Mouse (Mus musculus) neural tube, embryonic 14.5 days (tissue): ENCODE measurements around the gene Slc6a6. TPM values are rescaled to one million over a fixed set of nuclear protein-coding genes. Genes with fewer than 3 reads are reported as not detected.

Experiments used
- ATAC-seq: fragments of 200-750 bp; cut with Nextera tagmentation; 2 replicates; pipeline ENCODE4 v1.8.0; 2017; ENCODE audit warnings: low read depth, mild to moderate bottlenecking, moderate TSS enrichment, moderate library complexity
- H3K27ac ChIP-seq: fragments of 300-500 bp; sonication (generic); 2 replicates; pipeline ENCODE4 v1.5.1; 2014; ENCODE audit warnings: low read depth, mild to moderate bottlenecking, control low read depth, low read length, moderate library complexity, mixed read lengths
- H3K27me3 ChIP-seq: fragments of 300-500 bp; sonication (generic); 2 replicates; pipeline ENCODE4 v1.6.1; 2014; ENCODE audit warnings: low read length; ENCODE audit not compliant: control insufficient read depth, insufficient read depth
- H3K36me3 ChIP-seq: fragments of 300-500 bp; sonication (generic); 2 replicates; pipeline ENCODE4 v1.6.1; 2014; ENCODE audit warnings: low read length, mixed read lengths; ENCODE audit not compliant: control insufficient read depth, insufficient read depth
- H3K4me1 ChIP-seq: fragments of 300-500 bp; sonication (generic); 2 replicates; pipeline ENCODE4 v1.6.1; 2014; ENCODE audit warnings: low read length; ENCODE audit not compliant: control insufficient read depth, insufficient read depth
- H3K4me2 ChIP-seq: fragments of 300-500 bp; sonication (generic); 2 replicates; pipeline ENCODE4 v1.6.1; 2014; ENCODE audit warnings: mild to moderate bottlenecking, low read depth, low read length, control low read depth
- H3K4me3 ChIP-seq: fragments of 300-500 bp; sonication (generic); 2 replicates; pipeline ENCODE4 v1.5.1; 2014; ENCODE audit warnings: low read depth, low read length, control low read depth, mixed read lengths
- H3K9ac ChIP-seq: fragments of 300-500 bp; sonication (generic); replicated peaks from 2 replicates; pipeline ENCODE4 v1.6.1; 2014; ENCODE audit warnings: low read depth, mild to moderate bottlenecking, control low read depth, low read length, mixed read lengths
- H3K9me3 ChIP-seq: fragments of 300-500 bp; sonication (generic); 2 replicates; pipeline ENCODE4 v1.6.1; 2016; ENCODE audit warnings: low read length; ENCODE audit not compliant: control insufficient read depth
- WGBS: fragments of 180-500 bp; shearing (Covaris S2); extraction: QIAGEN DNeasy Blood & Tissue Kit; methylation state at CpG from one replicate; pipeline ENCODE4 v1.1.7; 2014; 5-methylcytosine and 5-hydroxymethylcytosine counted together
- polyA plus RNA-seq: library from polyadenylated mRNA; unstranded; fragments of >200 nt; fragmentation: Nextera tagmentation; extraction: Ambion mirVana; gene quantifications from 2 replicates; pipeline ENCODE4 v1.2.1, GENCODE M21; 2014

Slc6a6 gene
- polyA plus RNA-seq, 1 experiment from 2014 or later, result 100 TPM

GRCm38 (mm10) chr6:91720588-91721214 lies 36.8 kb downstream of the Slc6a6 start:
- H3K9ac ChIP-seq, result no peak overlapping the region

GRCm38 (mm10) chr6:91721215-91721701 lies 37.4 kb downstream of the Slc6a6 start:
- no peaks in the 10 kb centered on the region for H3K27me3 ChIP-seq
- H3K4me1 ChIP-seq, result peaks cover 40% of the 10 kb centered on the region
- H3K4me2 ChIP-seq, result no peak overlapping the region
- H3K9ac ChIP-seq, result 0 out of 2 replicates have a peak overlapping the region, but pooled peaks have one; percentile 8
- no peak overlapping the region for H3K27ac ChIP-seq
- H3K9me3 ChIP-seq, result no peaks in the 10 kb centered on the region
- peaks cover 10% of the 10 kb centered on the region for H3K36me3 ChIP-seq
- H3K4me3 ChIP-seq, result no peak overlapping the region
- no peak for ATAC-seq
- whole genome bisulfite sequencing, result 27% methylated on average over 12 of the region's 12 CpGs

More at GRCm38 (mm10) chr6:91720588-91721214, 36.8 kb downstream of the Slc6a6 start:
- Histone ChIP-seq H3K27ac (peak overlapping the region; percentile 83), H3K4me1 (peaks cover 40% of the 10 kb centered on the region), H3K4me2 (no peak overlapping the region), H3K9me3 (no peaks in the 10 kb centered on the region), H3K27me3 (no peaks in the 10 kb centered on the region), H3K36me3 (peaks cover 4% of the 10 kb centered on the region; the same call in 1 of the 2 replicates), H3K4me3 (no peak overlapping the region)
- ATAC-seq, result peak; percentile 8
- 35% methylated on average over 4 of the region's 4 CpGs for WGBS

GRCm38 (mm10) chr6:91727361-91727760 lies 43.5 kb downstream of the Slc6a6 start:
- 84% methylated on average over 1 of the region's 1 CpGs for WGBS
- peaks cover 24% of the 10 kb centered on the region for H3K4me1 ChIP-seq
- no peaks in the 10 kb centered on the region for H3K27me3 ChIP-seq
- H3K4me3 ChIP-seq, result no peak overlapping the region
- no peaks in the 10 kb centered on the region for H3K9me3 ChIP-seq
- H3K9ac ChIP-seq, result no peak overlapping the region
- no peak for ATAC-seq
- H3K4me2 ChIP-seq, result no peak overlapping the region
- H3K27ac ChIP-seq, result no peak overlapping the region
- peaks cover 23% of the 10 kb centered on the region for H3K36me3 ChIP-seq

- no peak for ATAC-seq
- Histone ChIP-seq H3K9ac (no peak overlapping the region), H3K9me3 (no peaks in the 10 kb centered on the region), H3K4me3 (no peak overlapping the region), H3K36me3 (peaks cover 20% of the 10 kb centered on the region), H3K27ac (no peak overlapping the region), H3K27me3 (no peaks in the 10 kb centered on the region), H3K4me2 (no peak overlapping the region), H3K4me1 (peaks cover 24% of the 10 kb centered on the region)
- 42% methylated on average over 6 of the region's 6 CpGs for WGBS
Measured at GRCm38 (mm10) chr6:91728939-91729619, 45.2 kb downstream of the Slc6a6 start.

- ATAC-seq, result peak; percentile 36; the same call in 1 of the 2 replicates
- H3K36me3 ChIP-seq, result peaks cover 24% of the 10 kb centered on the region
Measured at GRCm38 (mm10) chr6:91729677-91730127, 45.8 kb downstream of the Slc6a6 start.

GRCm38 (mm10) chr6:91732138-91732537 lies 48.3 kb downstream of the Slc6a6 start:
- Histone ChIP-seq H3K9ac (no peak overlapping the region), H3K4me3 (no peak overlapping the region), H3K36me3 (peaks cover 22% of the 10 kb centered on the region), H3K4me2 (no peak overlapping the region), H3K27ac (no peak overlapping the region), H3K9me3 (no peaks in the 10 kb centered on the region), H3K27me3 (no peaks in the 10 kb centered on the region), H3K4me1 (peaks cover 24% of the 10 kb centered on the region)
- ATAC-seq, result peak; percentile 65
- WGBS, result 54% methylated on average over 11 of the region's 11 CpGs

More at GRCm38 (mm10) chr6:91729677-91730127, 45.8 kb downstream of the Slc6a6 start:
- 7% methylated on average over 12 of the region's 12 CpGs for WGBS
- Histone ChIP-seq H3K27me3 (no peaks in the 10 kb centered on the region), H3K4me2 (no peak overlapping the region), H3K27ac (peak overlapping the region; percentile 4; the same call in 1 of the 2 replicates), H3K9me3 (no peaks in the 10 kb centered on the region), H3K4me3 (no peak overlapping the region), H3K4me1 (peaks cover 24% of the 10 kb centered on the region), H3K9ac (no peak overlapping the region)

- Histone ChIP-seq H3K27ac (no peak overlapping the region), H3K9ac (no peak overlapping the region), H3K36me3 (peaks cover 33% of the 10 kb centered on the region), H3K4me2 (no peak overlapping the region), H3K9me3 (no peaks in the 10 kb centered on the region), H3K4me3 (no peak overlapping the region), H3K27me3 (no peaks in the 10 kb centered on the region), H3K4me1 (peaks cover 4% of the 10 kb centered on the region)
- ATAC-seq, result peak; percentile 24; the same call in 1 of the 2 replicates
- 43% methylated on average over 5 of the region's 5 CpGs for WGBS
Measured at GRCm38 (mm10) chr6:91736471-91736870, 52.6 kb downstream of the Slc6a6 start.

- ATAC-seq, result no peak
- H3K27ac ChIP-seq, result no peak overlapping the region
- no peak overlapping the region for H3K9ac ChIP-seq
- WGBS, result 89% methylated on average over 7 of the region's 7 CpGs
- H3K4me2 ChIP-seq, result no peak overlapping the region
- H3K4me3 ChIP-seq, result no peak overlapping the region
- H3K36me3 ChIP-seq, result peaks cover 34% of the 10 kb centered on the region
- H3K9me3 ChIP-seq, result no peaks in the 10 kb centered on the region
- no peaks in the 10 kb centered on the region for H3K4me1 ChIP-seq
- H3K27me3 ChIP-seq, result no peaks in the 10 kb centered on the region
Measured at GRCm38 (mm10) chr6:91737451-91737850, 53.6 kb downstream of the Slc6a6 start.

- H3K4me2 ChIP-seq, result no peak overlapping the region
- ATAC-seq, result no peak
- WGBS, result 20% methylated on average over 5 of the region's 5 CpGs
- H3K36me3 ChIP-seq, result peaks cover 39% of the 10 kb centered on the region
- no peak overlapping the region for H3K4me3 ChIP-seq
- no peaks in the 10 kb centered on the region for H3K4me1 ChIP-seq
- no peaks in the 10 kb centered on the region for H3K9me3 ChIP-seq
- no peaks in the 10 kb centered on the region for H3K27me3 ChIP-seq
- H3K9ac ChIP-seq, result no peak overlapping the region
- H3K27ac ChIP-seq, result no peak overlapping the region
Measured at GRCm38 (mm10) chr6:91738058-91738457, 54.2 kb downstream of the Slc6a6 start.
